Mouse (Mus musculus): ENCODE measurements at regions not wholly inside any gene's neighbourhood (a gene's known extent, or its start where the extent isn't known, plus 50 kb on each side); places are given as distances from the start of the nearest gene placed in this dataset. TPM values are rescaled to one million over a fixed set of nuclear protein-coding genes. Genes with fewer than 3 reads are reported as not detected.
A peak's percentile ranks its signal among the peaks of the same experiment; 100 is the strongest.
"Not testable (repeated sequence)": the region's sequence is repeated elsewhere in the genome, so short reads cannot be mapped to it uniquely, and the experiment has no call there.

- DNase-seq = no peak
Measured at GRCm38 (mm10) chr12:114583371-114583770, 1039.7 kb downstream of the Adam6a start.

GRCm38 (mm10) chr12:114587227-114587626, 1043.5 kb downstream of the Adam6a start:
- DNase-seq = peak; percentile 20

DNA sequence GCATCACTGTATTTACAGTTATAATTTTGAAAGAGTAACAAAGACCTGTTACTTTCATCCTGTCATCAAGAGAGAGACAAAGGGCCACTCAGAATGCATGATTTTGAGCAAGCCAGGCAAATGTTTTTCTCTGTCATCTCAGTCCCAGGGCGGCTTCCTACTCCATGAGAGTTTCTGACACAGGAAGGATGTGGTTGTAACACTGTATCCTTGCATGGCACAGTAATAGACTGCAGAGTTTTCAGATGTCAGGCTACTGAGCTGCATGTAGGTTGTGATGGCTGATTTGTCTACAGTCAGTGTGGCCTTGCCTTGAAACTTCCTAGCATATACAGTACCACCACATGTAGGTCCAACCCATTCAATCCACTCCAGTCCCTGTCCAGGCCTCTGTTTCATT, 1054.0 kb downstream of the Adam6a start:
- no peak for DNase-seq

- no peak for DNase-seq
Measured at GRCm38 (mm10) chr12:114609171-114609570, 1065.5 kb downstream of the Adam6a start.

DNA sequence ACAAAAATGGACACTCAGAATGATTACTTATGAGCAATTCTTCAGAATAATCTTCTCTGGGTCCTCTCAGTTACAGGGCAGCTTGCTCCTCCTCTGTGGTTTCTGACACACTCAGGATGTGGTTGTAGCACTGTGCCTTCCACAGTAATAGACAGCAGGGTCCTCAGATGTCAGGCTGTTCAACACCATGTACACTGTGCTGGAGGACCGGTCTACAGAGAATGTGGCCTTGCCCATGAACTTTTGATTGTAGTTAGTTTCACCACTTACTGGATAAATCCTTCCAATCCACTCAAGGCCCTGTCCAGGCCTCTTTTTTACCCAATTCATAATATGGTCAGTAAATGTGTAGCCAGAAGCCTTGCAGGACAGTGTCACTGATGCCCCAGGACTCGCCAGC, 1068.4 kb downstream of the Adam6a start:
- no peak for DNase-seq

DNA sequence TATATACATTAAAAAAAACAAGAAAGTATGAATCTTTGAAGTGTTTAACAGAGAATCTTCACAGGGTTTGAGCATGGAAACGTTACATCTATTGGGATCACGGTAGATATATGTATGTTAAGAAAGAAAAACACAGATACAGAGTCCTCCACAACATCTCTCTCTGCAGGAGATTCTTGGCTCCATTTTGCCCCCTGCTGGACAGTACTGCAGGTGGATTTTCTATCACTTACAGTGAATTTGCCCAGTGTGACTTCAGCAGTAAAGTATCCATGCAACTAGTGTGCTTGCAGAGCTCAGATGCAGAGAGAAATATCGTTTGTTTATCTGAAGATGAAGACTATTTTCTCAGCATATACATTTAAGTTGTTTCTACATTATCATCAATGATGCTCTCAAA, 1071.5 kb downstream of the Adam6a start:
- DNase-seq = no peak

GRCm38 (mm10) chr12:114615712-114616111, 1072.0 kb downstream of the Adam6a start:
- DNase-seq = peak; percentile 12

DNA sequence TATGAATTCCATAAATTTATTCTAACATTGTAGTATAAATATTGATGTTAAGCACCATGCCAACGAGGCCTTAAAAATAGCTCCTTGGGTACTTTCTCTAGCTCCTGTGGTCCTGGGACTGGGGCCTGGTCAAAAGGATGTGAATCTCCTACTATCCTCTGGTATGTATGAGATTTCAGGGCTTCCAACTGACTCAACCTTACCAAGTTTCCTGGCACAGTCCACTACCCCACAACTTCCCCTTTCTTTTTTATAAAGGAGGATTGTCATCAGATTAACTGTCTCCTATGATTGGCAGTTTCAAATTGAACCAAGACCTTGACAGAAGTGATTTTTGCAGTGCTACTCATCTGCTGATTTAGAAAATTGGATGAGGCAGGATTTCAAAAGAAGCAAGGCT, 1097.4 kb downstream of the Adam6a start:
- no peak for DNase-seq

GRCm38 (mm10) chr12:114646372-114646771, 1102.7 kb downstream of the Adam6a start:
- DNase-seq = no peak

DNA sequence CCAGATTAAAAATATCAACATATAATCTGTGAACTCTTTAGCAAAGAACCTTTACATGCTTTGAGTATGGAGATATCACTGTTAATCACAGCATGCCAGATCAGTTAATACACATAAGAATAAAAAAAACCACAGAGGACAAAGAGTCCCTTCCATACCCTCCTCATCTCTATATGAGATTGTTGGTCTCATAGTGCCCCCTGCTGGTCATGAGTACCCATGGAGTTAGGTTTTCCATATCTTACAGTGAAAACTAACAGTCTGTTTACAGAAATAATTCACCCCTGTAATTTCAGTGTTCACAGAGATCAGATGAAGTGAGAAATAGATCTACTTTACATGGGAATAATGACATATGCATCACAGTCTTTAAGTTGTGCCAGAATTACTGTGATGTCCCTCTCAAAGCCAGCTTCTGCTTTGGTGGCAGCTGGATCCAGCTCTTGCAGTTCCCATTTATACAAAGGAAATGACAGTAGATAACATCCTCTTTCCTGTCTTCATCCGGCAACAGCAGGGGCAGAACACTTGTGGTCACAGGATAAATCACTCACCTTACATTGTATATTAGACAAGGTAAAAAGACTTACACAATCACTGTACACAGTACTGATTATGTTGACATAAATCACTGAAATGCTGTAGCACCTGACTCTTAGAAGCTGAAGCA, 1106.9 kb downstream of the Adam6a start:
- DNase-seq = not testable (repeated sequence)

DNA sequence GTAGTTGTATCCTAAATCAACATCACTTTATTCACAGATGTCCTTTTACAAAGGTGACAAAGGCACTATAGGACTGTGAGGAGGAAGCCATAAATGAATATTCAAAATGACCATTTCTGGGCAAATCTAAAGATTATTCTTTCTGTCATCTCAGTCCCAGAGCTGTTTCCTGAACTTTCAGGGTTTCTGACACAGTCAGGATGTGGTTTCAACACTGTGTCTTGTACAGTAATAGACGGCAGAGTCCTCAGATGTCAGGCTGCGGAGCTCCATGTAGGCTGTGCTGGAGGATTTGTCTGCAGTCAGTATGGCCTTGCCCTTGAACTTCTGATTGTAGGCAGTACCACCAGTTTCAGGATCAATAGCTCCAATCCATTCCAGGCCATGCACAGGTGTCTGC, 1113.4 kb downstream of the Adam6a start:
- not testable (repeated sequence) for DNase-seq

Small RNA genes lying in the stretch of these regions (microRNA-seq; reads per million reads assigned to microRNA genes)
- gene Mir7094-1 (not detected), gene Mir7094-2 (not detected)
